Mouse (Mus musculus): ENCODE measurements around the gene Tmem270.

DNA sequence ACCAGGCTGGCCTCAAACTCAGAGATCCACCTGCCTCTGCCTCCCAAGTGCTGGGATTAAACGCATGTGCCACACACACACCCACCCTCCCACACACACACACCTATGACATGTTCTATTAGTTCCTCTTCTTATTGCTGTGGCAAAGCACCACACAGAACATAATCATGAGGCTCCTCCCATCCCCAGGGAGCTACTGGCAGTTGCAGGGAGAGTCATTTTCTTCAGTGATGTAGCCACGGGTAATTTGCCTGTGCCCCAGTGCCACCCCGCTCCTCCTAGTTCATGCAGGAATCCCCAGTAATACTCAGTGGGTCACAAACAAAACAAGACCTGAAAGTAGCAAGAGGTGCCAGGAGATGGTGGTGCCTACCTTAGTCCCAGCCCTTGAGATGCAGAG, 28.1 kb upstream of the Tmem270 start:
- no peak for TF ChIP-seq GATA1 (IDR thresholded peaks at IDR 0.05; ENCODE audit: borderline replicate concordance, low read length)
- no peak for TF ChIP-seq FLI1 (IDR thresholded peaks at IDR 0.05; ENCODE audit: low read length)
